In genomic region chr9:108049016-108049455, GRCm38 (mm10) we compare ENCODE assay signal across 1 mouse cellular context.
TF ChIP-seq lines count a peak whose summit lies in the region.

Gene Gmppb, plus strand, starts transcription at chr9:108049242.

TF ChIP-seq in MEL, 35 proteins besides CTCF, POLR2A, EP300 and RAD21 (continued from another document):
- no peak for TF ChIP-seq BHLHE40 (IDR thresholded peaks at IDR 0.05; ENCODE audit: borderline replicate concordance, low read depth, low read length)
- TF ChIP-seq ZNF384 (IDR thresholded peaks at IDR 0.05; ENCODE audit: low read depth, low read length): no peak
- peak; percentile 47; the same call in 1 of the 2 replicates for TF ChIP-seq ETS1 (IDR thresholded peaks at IDR 0.05; ENCODE audit: low read depth, low read length)
- TF ChIP-seq GABPA (IDR thresholded peaks at IDR 0.05; ENCODE audit: low read depth, low read length): no peak
